Mouse (Mus musculus) forebrain, embryonic 16.5 days (tissue): ENCODE data around the gene Hsf2bp. TPM values are rescaled to one million over a fixed set of nuclear protein-coding genes. Genes with fewer than 3 reads are reported as not detected.

Experiments used
- ATAC-seq: fragments of 200-750 bp; cut with Nextera tagmentation; 2 replicates; pipeline ENCODE4 v1.8.0; 2017; ENCODE audit warnings: mild to moderate bottlenecking, moderate library complexity
- H3K27ac ChIP-seq: fragments of 300-500 bp; sonication (generic); 2 replicates; pipeline ENCODE4 v1.5.1; 2014; ENCODE audit warnings: low read length, control low read depth
- H3K27me3 ChIP-seq: fragments of 300-500 bp; sonication (generic); replicated peaks from 2 replicates; pipeline ENCODE4 v1.6.1; 2014; ENCODE audit warnings: low read length; ENCODE audit not compliant: control insufficient read depth, insufficient read depth
- H3K36me3 ChIP-seq: fragments of 300-500 bp; sonication (generic); 2 replicates; pipeline ENCODE4 v1.6.1; 2014; ENCODE audit not compliant: control insufficient read depth, insufficient read depth
- H3K4me1 ChIP-seq: fragments of 300-500 bp; sonication (generic); replicated peaks from 2 replicates; pipeline ENCODE4 v1.6.1; 2014; ENCODE audit warnings: low read length; ENCODE audit not compliant: control insufficient read depth, insufficient read depth
- H3K4me2 ChIP-seq: fragments of 300-500 bp; sonication (generic); 2 replicates; pipeline ENCODE4 v1.6.1; 2014; ENCODE audit warnings: mild to moderate bottlenecking, low read length, control low read depth
- H3K4me3 ChIP-seq: fragments of 300-500 bp; sonication (generic); replicated peaks from 2 replicates; pipeline ENCODE4 v1.5.1; 2014; ENCODE audit warnings: mild to moderate bottlenecking, low read length, control low read depth
- H3K9ac ChIP-seq: fragments of 300-500 bp; sonication (generic); replicated peaks from 2 replicates; pipeline ENCODE4 v1.6.1; 2014; ENCODE audit warnings: low read depth, low read length, control low read depth
- H3K9me3 ChIP-seq: fragments of 300-500 bp; sonication (generic); 2 replicates; pipeline ENCODE4 v1.6.1; 2016; ENCODE audit warnings: low read length; ENCODE audit not compliant: control insufficient read depth
- WGBS: fragments of 180-500 bp; shearing (Covaris S2); extraction: QIAGEN DNeasy Blood & Tissue Kit; methylation state at CpG from one replicate; pipeline ENCODE4 v1.1.7; 2014; 5-methylcytosine and 5-hydroxymethylcytosine counted together
- polyA plus RNA-seq: library from polyadenylated mRNA; unstranded; fragments of >200 nt; fragmentation: Nextera tagmentation; extraction: Ambion mirVana; gene quantifications from 2 replicates; pipeline ENCODE4 v1.2.1, GENCODE M21; 2015

Gene Hsf2bp
- polyA plus RNA-seq, 1 experiment from 2014 or later: 0.84 TPM

DNA sequence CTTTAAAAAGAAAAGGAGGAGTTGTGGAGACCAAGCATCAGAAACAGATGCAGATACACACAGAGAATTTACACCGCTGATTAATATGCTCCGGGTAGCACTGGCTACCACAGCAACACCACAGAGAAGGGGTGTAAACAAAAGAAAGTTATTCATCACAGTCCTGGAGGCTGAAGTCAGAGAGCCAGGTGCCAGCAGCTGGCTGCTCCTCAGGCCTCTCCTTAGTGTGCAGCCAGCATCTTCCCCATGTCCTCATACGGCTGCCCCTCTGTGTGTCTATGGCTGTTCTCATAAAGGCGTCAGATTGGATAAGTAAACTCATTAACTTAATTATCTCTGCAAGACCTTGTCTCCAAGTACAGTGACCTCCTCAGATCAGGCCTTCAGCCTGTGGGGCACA, 73.2 kb downstream of the Hsf2bp start:
- H3K4me2 ChIP-seq: no peak overlapping the region
- ATAC-seq: no peak

DNA sequence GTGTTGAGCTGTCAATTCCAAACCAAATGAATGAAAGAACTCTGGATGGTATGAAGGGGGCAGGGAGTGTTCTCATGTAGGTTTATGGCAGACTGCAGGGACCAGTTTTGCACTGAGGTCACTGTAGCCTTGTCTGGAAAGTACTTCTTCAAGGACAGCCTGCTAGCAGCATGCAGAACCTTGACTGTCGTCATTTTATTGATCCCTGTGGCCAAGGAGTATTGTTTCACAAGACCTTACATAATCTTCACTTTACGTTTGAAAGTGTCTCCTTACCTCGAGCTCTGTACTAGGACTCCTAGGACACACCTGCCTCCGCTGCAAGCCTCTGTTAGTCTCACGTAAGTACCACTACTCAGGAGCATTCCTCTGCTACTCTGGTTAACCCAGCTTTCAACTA, 73.9 kb downstream of the Hsf2bp start:
- Histone ChIP-seq H3K4me2 (no peak overlapping the region), H3K27ac (no peak overlapping the region), H3K9me3 (no peaks in the 10 kb centered on the region), H3K36me3 (no peaks in the 10 kb centered on the region), H3K4me3 (no peak overlapping the region), H3K4me1 (no peaks in the 10 kb centered on the region), H3K27me3 (no peaks in the 10 kb centered on the region), H3K9ac (no peak overlapping the region)
- ATAC-seq: no peak
- WGBS: 89% methylated on average over 5 of the region's 5 CpGs

More for the DNA sequence above, 73.2 kb downstream of the Hsf2bp start:
- H3K4me3 ChIP-seq: no peak overlapping the region
- H3K9me3 ChIP-seq: no peaks in the 10 kb centered on the region
- no peaks in the 10 kb centered on the region for H3K4me1 ChIP-seq
- 72% methylated on average over 4 of the region's 4 CpGs for WGBS
- no peak overlapping the region for H3K27ac ChIP-seq
- no peaks in the 10 kb centered on the region for H3K36me3 ChIP-seq
- H3K27me3 ChIP-seq: no peaks in the 10 kb centered on the region
- H3K9ac ChIP-seq: no peak overlapping the region

DNA sequence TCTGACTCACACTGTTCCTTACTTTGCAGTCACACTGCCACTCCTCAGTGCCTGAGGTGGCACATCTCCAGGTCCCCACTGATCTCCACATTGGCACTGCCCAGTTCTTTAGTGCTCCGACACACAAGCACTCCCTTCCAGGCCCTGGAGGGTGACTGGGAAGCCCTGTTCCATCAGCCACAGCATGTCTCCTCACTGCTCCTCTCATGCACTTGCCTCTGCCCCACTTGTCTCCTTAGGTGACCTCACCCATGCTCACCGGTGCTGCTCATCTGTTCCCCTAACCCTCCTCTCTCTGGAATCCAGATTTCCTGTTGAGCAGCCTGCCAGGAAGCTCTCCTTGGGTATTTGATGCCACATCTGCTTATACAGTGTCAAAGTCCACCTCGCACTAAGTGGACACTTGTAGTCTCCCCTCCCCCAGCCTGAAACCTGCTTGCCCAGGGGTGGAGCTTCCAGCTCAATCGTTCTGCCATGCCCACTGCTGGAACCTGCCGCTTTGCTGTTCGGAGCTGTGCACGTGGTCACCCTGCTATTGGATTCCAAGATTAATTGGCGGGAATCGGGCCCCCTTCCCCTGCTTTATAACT, 81.5 kb downstream of the Hsf2bp start:
- Histone ChIP-seq H3K27ac (no peak overlapping the region), H3K4me2 (no peak overlapping the region), H3K9ac (no peak overlapping the region), H3K4me1 (no peaks in the 10 kb centered on the region), H3K4me3 (no peak overlapping the region), H3K9me3 (no peaks in the 10 kb centered on the region), H3K27me3 (no peaks in the 10 kb centered on the region), H3K36me3 (no peaks in the 10 kb centered on the region)
- 92% methylated on average over 9 of the region's 9 CpGs for WGBS
- no peak for ATAC-seq

DNA sequence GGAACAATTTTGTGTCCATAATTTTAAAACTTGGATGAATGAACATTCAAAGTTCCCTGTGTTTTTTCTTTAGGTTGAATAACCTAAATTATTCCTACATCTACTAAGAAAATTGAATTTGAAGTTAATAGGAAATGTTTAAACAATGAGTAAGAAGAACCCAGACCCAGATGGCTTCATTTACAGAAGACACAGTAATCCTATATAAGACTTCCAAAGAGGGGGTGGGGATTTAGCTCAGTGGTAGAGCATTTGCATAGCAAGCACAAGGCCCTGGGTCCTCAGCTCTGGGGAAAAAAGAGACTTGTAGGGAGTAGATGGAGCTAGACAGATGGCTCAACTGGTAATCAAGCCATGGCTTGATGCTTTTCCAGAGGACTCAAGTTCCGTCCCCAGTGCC, 87.1 kb downstream of the Hsf2bp start:
- no peak for ATAC-seq
- H3K9ac ChIP-seq: no peak overlapping the region
- no peaks in the 10 kb centered on the region for H3K27me3 ChIP-seq
- no peak overlapping the region for H3K4me2 ChIP-seq
- H3K4me1 ChIP-seq: no peaks in the 10 kb centered on the region
- 76% methylated on average over 1 of the region's 1 CpGs for WGBS
- H3K9me3 ChIP-seq: no peaks in the 10 kb centered on the region
- H3K27ac ChIP-seq: no peak overlapping the region
- no peak overlapping the region for H3K4me3 ChIP-seq
- no peaks in the 10 kb centered on the region for H3K36me3 ChIP-seq

DNA sequence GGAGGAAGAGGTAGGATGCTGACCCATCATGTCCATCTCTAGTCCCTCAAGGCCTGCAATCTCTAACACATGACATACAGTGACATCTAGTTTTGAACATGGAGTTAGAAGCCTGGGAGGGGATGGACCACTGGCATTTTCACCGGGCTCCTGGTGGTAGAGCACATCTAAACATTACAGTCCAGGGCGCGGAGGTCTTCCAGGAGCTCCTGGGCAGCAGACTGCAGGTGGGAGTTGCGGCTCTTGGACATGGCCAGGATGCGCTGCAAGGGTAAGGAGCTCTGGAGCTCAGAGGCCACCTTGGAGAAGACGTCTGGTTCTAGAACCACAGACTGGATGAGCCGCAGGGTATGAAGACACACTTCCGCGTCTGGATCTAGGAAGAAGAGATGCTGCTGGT, 89.7 kb downstream of the Hsf2bp start:
- no peaks in the 10 kb centered on the region for H3K4me1 ChIP-seq
- WGBS: 98% methylated on average over 9 of the region's 9 CpGs
- H3K9ac ChIP-seq: no peak overlapping the region
- H3K36me3 ChIP-seq: no peaks in the 10 kb centered on the region
- H3K4me2 ChIP-seq: no peak overlapping the region
- H3K4me3 ChIP-seq: no peak overlapping the region
- H3K27me3 ChIP-seq: no peaks in the 10 kb centered on the region
- H3K27ac ChIP-seq: no peak overlapping the region
- ATAC-seq: no peak
- H3K9me3 ChIP-seq: no peaks in the 10 kb centered on the region

DNA sequence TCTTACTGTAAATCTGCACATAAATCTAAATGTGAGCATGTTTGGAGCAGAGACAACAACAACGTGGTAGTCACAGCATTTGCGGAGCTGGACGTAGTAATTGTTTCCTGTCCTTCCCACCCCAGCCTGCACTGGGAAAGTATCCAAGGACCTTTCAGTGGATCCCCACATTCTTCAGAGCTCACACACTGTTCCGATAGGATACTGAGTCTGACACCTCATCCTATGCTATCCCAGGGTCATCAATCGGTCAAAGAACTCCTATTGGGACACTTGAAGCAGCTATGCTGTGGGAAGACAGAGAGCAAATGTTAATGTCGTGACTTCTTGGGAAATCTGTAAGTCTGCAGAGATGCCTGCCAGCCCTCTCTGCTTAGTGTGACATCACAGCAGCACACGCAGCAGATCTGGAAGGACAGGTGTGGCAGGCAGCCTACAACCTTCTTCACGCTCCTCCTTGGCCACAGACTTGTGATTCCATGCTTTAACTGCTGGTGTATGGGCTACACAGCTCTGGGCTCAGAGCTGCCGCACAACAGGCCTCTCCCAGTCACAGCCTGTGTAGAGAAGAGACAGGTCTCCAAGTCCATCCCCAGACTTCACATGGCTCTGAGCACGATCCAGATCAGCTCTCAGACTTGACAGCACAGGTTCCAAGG, 92.1 kb downstream of the Hsf2bp start:
- Histone ChIP-seq H3K27me3 (no peaks in the 10 kb centered on the region), H3K9me3 (no peaks in the 10 kb centered on the region), H3K9ac (no peak overlapping the region), H3K4me1 (0 out of 2 replicates have a peak, but pooled peaks cover 2% of the 10 kb centered on the region), H3K4me3 (no peak overlapping the region), H3K36me3 (no peaks in the 10 kb centered on the region), H3K27ac (no peak overlapping the region), H3K4me2 (no peak overlapping the region)
- no peak for ATAC-seq
- WGBS: 80% methylated on average over 10 of the region's 10 CpGs

DNA sequence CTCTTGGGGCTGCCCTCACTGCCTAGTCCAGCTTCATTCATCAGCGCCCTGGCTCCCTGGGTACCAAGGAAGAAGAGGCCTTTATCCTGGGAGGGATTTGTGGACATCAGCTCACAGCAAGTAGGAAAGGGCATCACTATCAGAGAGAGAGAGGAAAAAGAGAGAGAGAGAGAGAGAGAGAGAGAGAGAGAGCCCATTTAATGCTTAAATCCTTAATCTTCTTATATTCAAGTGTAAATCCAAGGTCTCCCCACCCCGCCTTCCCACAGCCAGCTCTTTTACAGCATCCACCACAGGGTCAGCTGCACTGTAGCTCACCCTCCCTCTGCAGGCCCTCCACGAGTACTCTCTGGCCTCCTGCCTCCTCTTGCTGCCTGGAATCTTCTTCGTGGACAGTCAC, 94.5 kb downstream of the Hsf2bp start:
- WGBS: 41% methylated on average over 4 of the region's 4 CpGs
- Histone ChIP-seq H3K27ac (no peak overlapping the region), H3K4me1 (0 out of 2 replicates have a peak, but pooled peaks cover 2% of the 10 kb centered on the region), H3K4me3 (no peak overlapping the region), H3K9ac (no peak overlapping the region), H3K27me3 (no peaks in the 10 kb centered on the region), H3K4me2 (no peak overlapping the region), H3K9me3 (no peaks in the 10 kb centered on the region), H3K36me3 (no peaks in the 10 kb centered on the region)
- ATAC-seq: no peak

DNA sequence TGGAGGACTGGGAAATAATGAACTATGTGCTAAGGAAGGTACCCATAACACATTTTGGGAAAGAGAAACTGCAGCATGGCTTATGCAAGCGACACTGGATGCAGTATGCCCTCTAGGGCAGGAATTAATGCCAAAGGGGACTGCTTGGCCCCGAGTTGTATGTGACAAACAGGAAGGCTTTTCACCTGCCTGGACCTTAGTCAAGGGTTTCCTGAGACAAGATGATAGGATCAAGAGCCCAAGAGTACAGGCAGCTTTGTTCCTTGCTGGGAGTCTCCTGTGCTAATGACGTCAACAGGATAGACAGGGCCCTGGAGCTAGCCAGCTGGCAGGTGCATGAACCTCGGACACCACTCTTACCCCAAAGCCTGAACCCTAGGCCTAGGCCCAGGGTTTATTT, 95.5 kb downstream of the Hsf2bp start:
- H3K4me1 ChIP-seq: 0 out of 2 replicates have a peak, but pooled peaks cover 2% of the 10 kb centered on the region
- no peak for ATAC-seq
- H3K36me3 ChIP-seq: no peaks in the 10 kb centered on the region
- no peak overlapping the region for H3K27ac ChIP-seq
- no peaks in the 10 kb centered on the region for H3K9me3 ChIP-seq
- H3K4me3 ChIP-seq: no peak overlapping the region
- WGBS: 59% methylated on average over 4 of the region's 4 CpGs
- H3K27me3 ChIP-seq: no peaks in the 10 kb centered on the region
- no peak overlapping the region for H3K9ac ChIP-seq
- no peak overlapping the region for H3K4me2 ChIP-seq

DNA sequence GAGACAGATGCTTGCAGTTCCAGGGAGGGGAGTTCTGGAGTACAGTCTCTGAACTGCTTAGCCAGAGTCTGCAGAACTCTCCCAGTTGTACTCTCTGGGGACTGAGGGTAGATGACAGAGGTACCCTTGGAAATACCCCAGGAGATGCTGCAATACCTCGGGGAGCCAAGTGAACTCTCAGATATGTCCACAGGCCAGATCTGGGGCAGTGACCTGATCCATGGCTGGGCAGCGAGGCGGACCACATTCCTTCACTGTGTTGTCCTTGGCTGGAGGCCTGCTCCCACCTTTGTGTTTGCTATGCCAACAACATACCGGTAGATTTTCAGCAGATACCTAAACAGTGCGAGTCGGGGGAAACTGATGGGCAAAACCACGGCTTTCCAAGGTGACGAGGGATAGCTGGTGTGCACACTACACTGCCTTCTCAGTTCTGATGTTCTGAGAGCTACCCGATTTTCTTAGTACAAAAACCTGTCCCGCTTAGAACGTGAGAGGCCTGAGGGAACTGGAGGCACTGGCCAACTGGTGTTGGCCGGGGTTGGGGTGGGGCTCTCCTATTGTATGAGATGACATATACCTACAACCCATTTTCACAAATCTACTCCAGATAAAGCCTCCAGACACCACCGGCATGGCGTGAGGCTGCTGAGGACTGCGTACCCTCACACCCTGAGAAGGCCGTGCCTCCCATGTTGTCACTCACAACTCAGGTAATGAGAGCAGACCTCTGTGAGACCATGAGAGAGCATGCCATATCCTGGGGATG, 96.7 kb downstream of the Hsf2bp start:
- Histone ChIP-seq H3K4me3 (no peak overlapping the region), H3K4me1 (0 out of 2 replicates have a peak, but pooled peaks cover 2% of the 10 kb centered on the region), H3K27ac (no peak overlapping the region), H3K36me3 (no peaks in the 10 kb centered on the region), H3K4me2 (no peak overlapping the region), H3K9me3 (no peaks in the 10 kb centered on the region), H3K9ac (no peak overlapping the region), H3K27me3 (no peaks in the 10 kb centered on the region)
- ATAC-seq: no peak
- WGBS: 89% methylated on average over 16 of the region's 16 CpGs
